Mouse (Mus musculus) testis, adult 2 months (tissue): ENCODE measurements around the gene Serinc5. TPM values are rescaled to one million over a fixed set of nuclear protein-coding genes. Genes with fewer than 3 reads are reported as not detected.

ENCODE experiments used
- H3K27ac ChIP-seq: fragments of 200-500 bp; 2 replicates; pipeline ENCODE4 v1.5.1; 2012; ENCODE audit warnings: low read depth, low read length; ENCODE audit not compliant: control insufficient read depth, insufficient read depth
- H3K27me3 ChIP-seq: fragments of 200-500 bp; 2 replicates; pipeline ENCODE4 v1.6.1; 2012; ENCODE audit warnings: mild to moderate bottlenecking, low read length, moderate library complexity; ENCODE audit not compliant: control insufficient read depth, insufficient read depth
- H3K36me3 ChIP-seq: fragments of 200-500 bp; 2 replicates; pipeline ENCODE4 v1.6.1; 2012; ENCODE audit warnings: mild to moderate bottlenecking, low read length; ENCODE audit not compliant: control insufficient read depth, insufficient read depth
- H3K4me1 ChIP-seq: fragments of 200-500 bp; 2 replicates; pipeline ENCODE4 v1.6.1; 2012; ENCODE audit warnings: low read length; ENCODE audit not compliant: control insufficient read depth, insufficient read depth
- H3K4me3 ChIP-seq: fragments of 200-500 bp; 2 replicates; pipeline ENCODE4 v1.5.1; 2012; ENCODE audit warnings: low read depth, mild to moderate bottlenecking, low read length, moderate library complexity, mixed read lengths; ENCODE audit not compliant: control insufficient read depth
- CTCF ChIP-seq: fragments of 200-500 bp; IDR thresholded peaks from 2 replicates; pipeline ENCODE4 v1.5.1; 2012; ENCODE audit warnings: low read depth, mild to moderate bottlenecking, inconsistent platforms, low read length, moderate library complexity; ENCODE audit not compliant: control insufficient read depth, insufficient read depth, insufficient replicate concordance
- POLR2A ChIP-seq: fragments of 200-500 bp; IDR thresholded peaks from 2 replicates; pipeline ENCODE4 v1.6.1; 2012; ENCODE audit warnings: low read depth, mild to moderate bottlenecking, inconsistent platforms, low read length, moderate library complexity; ENCODE audit not compliant: control insufficient read depth
- polyA plus RNA-seq: library from polyadenylated mRNA; depleted of rRNA; stranded (reverse); fragments of >200 nt; gene quantifications from 2 replicates; pipeline ENCODE4 v1.2.3, GENCODE M21; 2012

Gene Serinc5
- polyA plus RNA-seq, 1 experiment: 10.1 TPM

GRCm38 (mm10) chr13:92652498-92652897 lies 41.6 kb downstream of the Serinc5 start:
- Histone ChIP-seq H3K4me3 (no peak overlapping the region), H3K27me3 (no peaks in the 10 kb centered on the region), H3K27ac (no peak overlapping the region), H3K4me1 (peaks cover 5% of the 10 kb centered on the region; the same call in 1 of the 2 replicates), H3K36me3 (no peaks in the 10 kb centered on the region)
- TF ChIP-seq CTCF (no peak), POLR2A (no peak)

GRCm38 (mm10) chr13:92653283-92653682 lies 42.4 kb downstream of the Serinc5 start:
- TF ChIP-seq POLR2A: no peak
- no peak for TF ChIP-seq CTCF
- Histone ChIP-seq H3K4me3 (no peak overlapping the region), H3K4me1 (peaks cover 5% of the 10 kb centered on the region; the same call in 1 of the 2 replicates), H3K27me3 (no peaks in the 10 kb centered on the region), H3K27ac (no peak overlapping the region), H3K36me3 (no peaks in the 10 kb centered on the region)

GRCm38 (mm10) chr13:92656815-92657513 lies 46.1 kb downstream of the Serinc5 start:
- H3K4me1 ChIP-seq: 0 out of 2 replicates have a peak, but pooled peaks cover under 1% of the 10 kb centered on the region
- no peak overlapping the region for H3K4me3 ChIP-seq
- peaks cover 2% of the 10 kb centered on the region; the same call in 1 of the 2 replicates for H3K36me3 ChIP-seq
- no peaks in the 10 kb centered on the region for H3K27me3 ChIP-seq
- no peak overlapping the region for H3K27ac ChIP-seq
- TF ChIP-seq CTCF (no peak), POLR2A (no peak)

GRCm38 (mm10) chr13:92659611-92660010 lies 48.7 kb downstream of the Serinc5 start:
- Histone ChIP-seq H3K27me3 (no peaks in the 10 kb centered on the region), H3K27ac (no peak overlapping the region), H3K4me1 (no peaks in the 10 kb centered on the region), H3K36me3 (peaks cover 2% of the 10 kb centered on the region; the same call in 1 of the 2 replicates), H3K4me3 (no peak overlapping the region)
- TF ChIP-seq POLR2A (no peak), CTCF (no peak)

- H3K4me1 ChIP-seq: peaks cover 3% of the 10 kb centered on the region
- TF ChIP-seq CTCF: no peak
- TF ChIP-seq POLR2A: no peak
- no peaks in the 10 kb centered on the region for H3K27me3 ChIP-seq
- no peak overlapping the region for H3K4me3 ChIP-seq
- H3K27ac ChIP-seq: no peak overlapping the region
- H3K36me3 ChIP-seq: peaks cover 2% of the 10 kb centered on the region; the same call in 1 of the 2 replicates
Observed at GRCm38 (mm10) chr13:92662555-92663286, 51.8 kb downstream of the Serinc5 start.

GRCm38 (mm10) chr13:92665008-92665407 lies 54.1 kb downstream of the Serinc5 start:
- no peak overlapping the region for H3K27ac ChIP-seq
- H3K4me1 ChIP-seq: peaks cover 3% of the 10 kb centered on the region
- TF ChIP-seq POLR2A: no peak
- TF ChIP-seq CTCF: no peak
- no peak overlapping the region for H3K4me3 ChIP-seq
- H3K36me3 ChIP-seq: peaks cover 2% of the 10 kb centered on the region; the same call in 1 of the 2 replicates
- H3K27me3 ChIP-seq: no peaks in the 10 kb centered on the region
